Mouse (Mus musculus) ES-E14 (cell line): ENCODE results near the gene Efemp2. TPM values are rescaled to one million over a fixed set of nuclear protein-coding genes. Genes with fewer than 3 reads are reported as not detected.
"Not testable (repeated sequence)": the region's sequence is repeated elsewhere in the genome, so short reads cannot be mapped to it uniquely, and the experiment has no call there.

Experiments used
- DNase-seq: peaks from one replicate; pipeline ENCODE4 v3.0.0-alpha.2; 2013; ENCODE audit warnings: low read depth, low spot score
- H3K27ac ChIP-seq: 2 replicates; pipeline ENCODE4 v1.5.1; 2012; ENCODE audit warnings: low read depth, mild to moderate bottlenecking, low read length, moderate library complexity, mixed read lengths; ENCODE audit not compliant: poor library complexity, insufficient read depth, severe bottlenecking
- H3K36me3 ChIP-seq: 2 replicates; pipeline ENCODE4 v1.6.1; 2012; ENCODE audit warnings: mild to moderate bottlenecking, low read length, moderate library complexity, mixed read lengths; ENCODE audit not compliant: control insufficient read depth, poor library complexity, insufficient read depth, severe bottlenecking
- H3K4me1 ChIP-seq, 2 experiments: fragments of 150-350 bp in 1 of 2; sonication (generic) in 1 of 2; 2 replicates each; pipeline ENCODE4 v1.6.1; 2012; ENCODE audit warnings: low read length in 2 of 2, mild to moderate bottlenecking in 1 of 2, mixed read lengths in 1 of 2; ENCODE audit not compliant: control insufficient read depth in 2 of 2, insufficient read depth in 2 of 2, poor library complexity in 1 of 2
- H3K4me3 ChIP-seq, 2 experiments: fragments of 150-350 bp in 1 of 2; sonication (generic) in 1 of 2; 2 replicates each; pipeline ENCODE4 v1.5.1; 2012; ENCODE audit warnings: low read length in 2 of 2, low read depth in 1 of 2, mild to moderate bottlenecking in 1 of 2, mixed read lengths in 1 of 2; ENCODE audit not compliant: insufficient read depth in 1 of 2, poor library complexity in 1 of 2, severe bottlenecking in 1 of 2
- H3K9ac ChIP-seq: 2 replicates; pipeline ENCODE4 v1.6.1; 2012; ENCODE audit warnings: low read depth, mild to moderate bottlenecking, low read length, mixed read lengths; ENCODE audit not compliant: poor library complexity, insufficient read depth, severe bottlenecking
- H3K9me3 ChIP-seq: fragments of 150-350 bp; sonication (generic); 2 replicates; pipeline ENCODE4 v1.6.1; 2012; ENCODE audit warnings: low read depth, mild to moderate bottlenecking, low read length; ENCODE audit not compliant: control insufficient read depth, insufficient read depth
- CHD2 ChIP-seq: IDR thresholded peaks from 2 replicates; pipeline ENCODE4 v1.6.1; 2014; ENCODE audit warnings: mild to moderate bottlenecking, low read depth, low read length, inconsistent platforms
- HCFC1 ChIP-seq: IDR thresholded peaks from 2 replicates; pipeline ENCODE4 v1.6.1; 2012; ENCODE audit warnings: low read length, inconsistent platforms, borderline replicate concordance; ENCODE audit not compliant: insufficient read depth
- MAFK ChIP-seq: IDR thresholded peaks from 2 replicates; pipeline ENCODE4 v1.6.1; 2014; ENCODE audit warnings: mild to moderate bottlenecking, low read depth, low read length, inconsistent platforms; ENCODE audit not compliant: insufficient read depth
- ZC3H11A ChIP-seq: IDR thresholded peaks from 2 replicates; pipeline ENCODE4 v1.6.1; 2012; ENCODE audit warnings: low read depth, mild to moderate bottlenecking, inconsistent platforms, low read length, borderline replicate concordance
- ZNF384 ChIP-seq: IDR thresholded peaks from 2 replicates; pipeline ENCODE4 v1.6.1; 2012; ENCODE audit warnings: low read depth, low read length, inconsistent platforms
- in situ Hi-C, 2 experiments: fragments of 600-800 bp; cut with MboI; formaldehyde crosslinking; loops; one replicate each; pipeline ENCODE4 v1.15.1; 2025; ENCODE audit warnings: low sequenced_read_pairs in 2 of 2, inconsistent platforms in 1 of 2; ENCODE audit not compliant: unreplicated experiment in 2 of 2
- total RNA-seq: library from RNA; depleted of rRNA; stranded (reverse); fragments of 300-350 nt; gene quantifications from 2 replicates; pipeline ENCODE4 v1.2.3, GENCODE M21; 2012

Efemp2 gene
- total RNA-seq, 1 experiment, result 23.9 TPM

- Histone ChIP-seq H3K36me3 (peaks cover 36% of the 10 kb centered on the region), H3K4me1 (peaks cover 4 to 13% of the 10 kb centered on the region in 2 experiments; a peak in 3 of 4 replicates), H3K9me3 (no peaks in the 10 kb centered on the region), H3K27ac (peak overlapping the region; percentile 87), H3K4me3 (peak overlapping the region; percentile 64 to 89), H3K9ac (peak overlapping the region; percentile 86)
- DNase-seq, result peak; percentile 98
- TF ChIP-seq HCFC1, result peak; percentile 79
- TF ChIP-seq ZC3H11A, result no peak
- in situ Hi-C loops, result no loop called here
These were observed 15.3 kb downstream of the Efemp2 start for GRCm38 (mm10) chr19:5488878-5489571.

- H3K9ac ChIP-seq, H3K9me3 ChIP-seq, DNase-seq, in situ Hi-C loops: not testable (repeated sequence)
- peak overlapping the region; percentile 14 to 95; a peak in 3 of 4 replicates for H3K4me3 ChIP-seq
- H3K36me3 ChIP-seq, result peaks cover 38% of the 10 kb centered on the region
- H3K4me1 ChIP-seq, result peaks cover 4 to 16% of the 10 kb centered on the region in 2 experiments; a peak in 3 of 4 replicates
- H3K27ac ChIP-seq, result peak overlapping the region; percentile 28; the same call in 1 of the 2 replicates
These were observed 16.0 kb downstream of the Efemp2 start for GRCm38 (mm10) chr19:5489721-5490120.

GRCm38 (mm10) chr19:5490313-5490897 lies 16.7 kb downstream of the Efemp2 start, which contains the start of gene Cfl1:
Cfl1 (plus strand) TSS chr19:5490455.
- Histone ChIP-seq H3K9ac (peak within 1 kb of the TSS; percentile 99), H3K9me3 (no peaks in the 10 kb centered on the region), H3K4me3 (peak within 1 kb of the TSS; percentile 89 to 95), H3K36me3 (peaks cover 34% of the 10 kb centered on the region), H3K27ac (peak within 1 kb of the TSS; percentile 97), H3K4me1 (peaks cover 4 to 18% of the 10 kb centered on the region in 2 experiments; a peak in 3 of 4 replicates)
- no peak for TF ChIP-seq ZNF384
- peak; percentile 90 for TF ChIP-seq HCFC1
- peak; percentile 87 for DNase-seq
- in situ Hi-C loops, result no loop called here

- Histone ChIP-seq H3K4me1 (peaks cover 4 to 24% of the 10 kb centered on the region in 2 experiments; a peak in 3 of 4 replicates), H3K27ac (peak overlapping the region; percentile 97), H3K9ac (peak overlapping the region; percentile 99), H3K36me3 (peaks cover 33% of the 10 kb centered on the region), H3K9me3 (no peaks in the 10 kb centered on the region), H3K4me3 (peak overlapping the region; percentile 89 to 95)
- TF ChIP-seq CHD2 (no peak), MAFK (no peak), HCFC1 (peak; percentile 13; the same call in 1 of the 2 replicates)
- no peak for DNase-seq
- in situ Hi-C loops, result no loop called here
These were observed 17.3 kb downstream of the Efemp2 start for GRCm38 (mm10) chr19:5490898-5491708.
